Mouse (Mus musculus) heart, embryonic 11.5 days (tissue): ENCODE measurements around the gene Aqp7. TPM values are rescaled to one million over a fixed set of nuclear protein-coding genes. Genes with fewer than 3 reads are reported as not detected.

Experiments
- ATAC-seq: fragments of 200-750 bp; cut with Nextera tagmentation; replicated peaks from 2 replicates; pipeline ENCODE4 v1.8.0; 2017; ENCODE audit warnings: moderate library complexity; ENCODE audit not compliant: insufficient number of reproducible peaks, low FRiP score, low TSS enrichment
- H3K27ac ChIP-seq: fragments of 300-500 bp; sonication (generic); 2 replicates; pipeline ENCODE4 v1.5.1; 2014; ENCODE audit warnings: mild to moderate bottlenecking, low read depth, low read length
- H3K27me3 ChIP-seq: fragments of 300-500 bp; sonication (generic); 2 replicates; pipeline ENCODE4 v1.6.1; 2014; ENCODE audit warnings: mild to moderate bottlenecking, low read length, mixed read lengths; ENCODE audit not compliant: control insufficient read depth, insufficient read depth
- H3K36me3 ChIP-seq: fragments of 300-500 bp; sonication (generic); 2 replicates; pipeline ENCODE4 v1.6.1; 2014; ENCODE audit warnings: mild to moderate bottlenecking, low read length, moderate library complexity, mixed read lengths; ENCODE audit not compliant: control insufficient read depth, insufficient read depth
- H3K4me1 ChIP-seq: fragments of 300-500 bp; sonication (generic); 2 replicates; pipeline ENCODE4 v1.6.1; 2014; ENCODE audit warnings: low read length; ENCODE audit not compliant: control insufficient read depth, insufficient read depth
- H3K4me2 ChIP-seq: fragments of 300-500 bp; sonication (generic); 2 replicates; pipeline ENCODE4 v1.6.1; 2014; ENCODE audit warnings: mild to moderate bottlenecking, moderate library complexity
- H3K4me3 ChIP-seq: fragments of 300-500 bp; sonication (generic); 2 replicates; pipeline ENCODE4 v1.5.1; 2014; ENCODE audit warnings: low read depth, low read length
- H3K9ac ChIP-seq: fragments of 300-500 bp; sonication (generic); 2 replicates; pipeline ENCODE4 v1.6.1; 2014; ENCODE audit warnings: mild to moderate bottlenecking, low read depth, low read length, moderate library complexity
- H3K9me3 ChIP-seq: fragments of 300-500 bp; sonication (generic); replicated peaks from 2 replicates; pipeline ENCODE4 v1.6.1; 2016; ENCODE audit warnings: low read length; ENCODE audit not compliant: control insufficient read depth
- WGBS: fragments of 180-500 bp; shearing (Covaris S2); extraction: QIAGEN DNeasy Blood & Tissue Kit; methylation state at CpG from one replicate; pipeline ENCODE4 v1.1.7; 2014; ENCODE audit not compliant: insufficient replicate concordance; 5-methylcytosine and 5-hydroxymethylcytosine counted together
- microRNA-seq: library from miRNA; unstranded; fragments of <30 nt; microRNA quantifications from one replicate; pipeline ENCODE4, GENCODE M21; 2016; ENCODE audit warnings: borderline number of aligned reads
- polyA plus RNA-seq: library from polyadenylated mRNA; unstranded; fragments of >200 nt; fragmentation: Nextera tagmentation; extraction: Ambion mirVana; gene quantifications from 2 replicates; pipeline ENCODE4 v1.2.1, GENCODE M21; 2014

Gene Aqp7
- polyA plus RNA-seq, 1 experiment from 2014 or later = 0.14 TPM

DNA sequence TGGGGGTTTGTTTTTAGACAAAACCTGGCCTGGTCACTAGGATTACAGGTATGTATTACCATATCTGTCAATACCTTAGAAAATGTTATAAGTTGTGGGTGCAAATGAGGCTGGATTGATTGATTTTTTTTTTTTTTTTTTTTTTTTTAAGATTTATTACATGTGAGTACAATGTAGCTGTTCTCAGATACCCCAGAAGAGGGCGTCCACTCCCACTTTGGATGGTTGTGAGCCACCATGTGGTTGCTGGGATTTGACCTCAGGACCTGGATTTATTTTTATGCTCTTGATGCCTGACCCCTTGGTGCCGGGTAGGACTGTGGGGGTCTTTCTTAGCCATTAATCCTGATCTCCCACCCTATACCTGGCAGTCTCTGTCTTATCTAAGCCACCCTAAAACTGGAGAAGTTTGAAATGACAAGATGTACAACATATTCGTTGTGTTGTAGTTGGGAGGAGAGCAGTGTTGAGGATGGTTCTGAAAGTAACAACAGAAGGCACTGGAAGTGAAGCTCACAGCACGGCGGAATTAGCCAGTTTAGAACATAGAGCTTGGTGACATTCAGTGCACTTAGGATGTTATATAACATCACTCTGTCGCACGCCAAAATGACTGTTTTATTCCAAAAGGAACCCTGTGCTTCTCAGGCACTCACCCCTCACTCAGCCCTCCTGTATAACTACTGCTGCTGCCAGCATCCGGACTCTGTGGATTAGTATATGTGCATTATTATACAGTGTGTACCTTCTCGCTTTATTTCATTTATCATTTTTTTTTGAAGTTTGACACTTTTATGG, 46.9 kb downstream of the Aqp7 start:
- 88% methylated on average over 9 of the region's 9 CpGs for WGBS
- Histone ChIP-seq H3K9ac (no peak overlapping the region), H3K9me3 (no peaks in the 10 kb centered on the region), H3K4me1 (no peaks in the 10 kb centered on the region), H3K4me2 (no peak overlapping the region), H3K27ac (no peak overlapping the region), H3K36me3 (peaks cover 57% of the 10 kb centered on the region), H3K27me3 (no peaks in the 10 kb centered on the region), H3K4me3 (no peak overlapping the region)
- no peak for ATAC-seq

DNA sequence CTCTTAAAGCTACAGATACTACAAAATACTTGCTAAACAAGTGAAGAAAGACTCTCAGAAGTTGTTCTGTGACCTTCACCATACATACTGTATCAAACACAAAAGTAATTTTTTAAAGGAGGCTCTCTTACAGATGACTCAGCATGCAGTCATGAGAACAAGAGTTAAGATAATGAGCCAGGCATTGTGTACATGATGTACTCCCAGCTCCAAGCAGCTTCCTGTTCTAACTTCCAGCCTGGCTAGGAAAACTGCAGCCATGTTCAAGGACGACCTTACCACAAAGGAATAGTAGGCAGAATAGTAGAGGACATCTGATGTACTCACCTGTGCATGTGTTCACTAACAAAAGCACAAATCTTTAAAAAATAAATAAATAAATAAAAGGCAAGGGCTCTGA, 47.7 kb downstream of the Aqp7 start:
- Histone ChIP-seq H3K9me3 (no peaks in the 10 kb centered on the region), H3K4me2 (no peak overlapping the region), H3K27me3 (no peaks in the 10 kb centered on the region), H3K4me1 (no peaks in the 10 kb centered on the region), H3K27ac (no peak overlapping the region), H3K36me3 (peaks cover 62% of the 10 kb centered on the region), H3K9ac (no peak overlapping the region), H3K4me3 (no peak overlapping the region)
- ATAC-seq = no peak
- 74% methylated on average over 1 of the region's 1 CpGs for WGBS

DNA sequence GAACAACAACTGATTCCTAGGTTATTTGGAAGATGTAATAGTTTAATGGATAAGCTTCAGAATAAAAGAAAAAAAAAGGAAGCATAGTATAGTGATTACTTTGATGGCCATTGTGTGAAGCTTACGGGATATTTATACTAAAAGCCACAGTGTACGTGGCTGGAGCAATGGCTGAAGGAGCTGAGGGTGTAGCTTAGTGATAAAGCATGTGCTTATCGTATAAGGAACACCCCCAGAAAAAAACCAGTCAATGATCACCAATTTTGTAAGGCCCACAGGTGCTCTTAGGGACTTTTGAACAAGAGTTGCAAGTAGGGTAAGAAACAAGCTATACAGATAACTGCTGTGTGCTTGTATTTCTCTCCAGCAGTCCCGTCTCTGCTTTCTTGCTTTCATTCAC, 50.0 kb downstream of the Aqp7 start:
- Histone ChIP-seq H3K4me3 (no peak overlapping the region), H3K27me3 (no peaks in the 10 kb centered on the region), H3K9me3 (no peaks in the 10 kb centered on the region), H3K4me2 (no peak overlapping the region), H3K27ac (no peak overlapping the region), H3K36me3 (peaks cover 57% of the 10 kb centered on the region), H3K9ac (no peak overlapping the region), H3K4me1 (no peaks in the 10 kb centered on the region)
- 88% methylated on average over 4 of the region's 4 CpGs for WGBS
- ATAC-seq = no peak

DNA sequence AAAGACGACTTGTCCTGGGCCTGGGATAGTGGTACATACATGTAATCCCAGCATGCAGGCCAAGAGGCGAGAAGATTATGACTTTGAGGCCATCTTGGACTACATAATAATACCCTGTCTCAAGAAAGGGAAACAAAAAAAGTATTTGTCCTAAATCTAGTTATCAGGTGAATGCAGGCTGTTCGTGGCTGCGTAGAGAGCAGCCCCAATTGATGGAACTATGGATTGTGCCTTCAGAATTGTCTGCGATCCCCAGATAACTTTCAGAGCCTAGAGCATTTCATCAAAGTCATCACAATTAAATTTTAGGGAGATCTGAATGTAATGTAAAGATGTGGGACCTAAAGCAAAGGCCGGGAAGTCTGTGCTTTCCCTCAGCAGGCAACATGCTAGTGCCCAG, 51.6 kb downstream of the Aqp7 start:
- Histone ChIP-seq H3K4me1 (no peaks in the 10 kb centered on the region), H3K27ac (no peak overlapping the region), H3K27me3 (no peaks in the 10 kb centered on the region), H3K4me2 (no peak overlapping the region), H3K9ac (no peak overlapping the region), H3K36me3 (peaks cover 56% of the 10 kb centered on the region), H3K9me3 (no peaks in the 10 kb centered on the region), H3K4me3 (no peak overlapping the region)
- ATAC-seq = no peak
- WGBS = 93% methylated on average over 6 of the region's 6 CpGs

DNA sequence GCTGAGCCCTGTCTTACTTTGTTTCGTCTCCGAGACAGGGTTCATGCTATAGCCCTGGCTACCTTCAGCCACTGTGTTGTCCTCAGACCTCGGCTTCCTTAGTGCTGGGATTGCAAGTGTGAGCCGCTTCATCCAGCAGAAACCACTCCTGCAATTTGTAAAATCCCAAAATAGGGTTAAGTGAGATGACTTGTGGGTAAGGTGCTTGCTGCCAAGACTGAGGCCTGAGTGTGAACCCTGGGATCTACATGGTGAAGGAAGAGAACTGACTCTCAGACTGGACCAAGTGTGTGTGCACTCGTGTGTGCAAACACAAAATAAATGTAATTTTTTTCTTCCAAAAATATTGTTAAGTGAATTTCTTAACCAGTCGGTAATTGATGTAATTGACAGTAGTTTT, 58.3 kb downstream of the Aqp7 start:
- Histone ChIP-seq H3K27ac (no peak overlapping the region), H3K9ac (no peak overlapping the region), H3K4me3 (no peak overlapping the region), H3K27me3 (no peaks in the 10 kb centered on the region), H3K9me3 (no peaks in the 10 kb centered on the region), H3K4me1 (no peaks in the 10 kb centered on the region), H3K4me2 (no peak overlapping the region), H3K36me3 (peaks cover 51% of the 10 kb centered on the region)
- no peak for ATAC-seq
- 87% methylated on average over 6 of the region's 6 CpGs for WGBS

DNA sequence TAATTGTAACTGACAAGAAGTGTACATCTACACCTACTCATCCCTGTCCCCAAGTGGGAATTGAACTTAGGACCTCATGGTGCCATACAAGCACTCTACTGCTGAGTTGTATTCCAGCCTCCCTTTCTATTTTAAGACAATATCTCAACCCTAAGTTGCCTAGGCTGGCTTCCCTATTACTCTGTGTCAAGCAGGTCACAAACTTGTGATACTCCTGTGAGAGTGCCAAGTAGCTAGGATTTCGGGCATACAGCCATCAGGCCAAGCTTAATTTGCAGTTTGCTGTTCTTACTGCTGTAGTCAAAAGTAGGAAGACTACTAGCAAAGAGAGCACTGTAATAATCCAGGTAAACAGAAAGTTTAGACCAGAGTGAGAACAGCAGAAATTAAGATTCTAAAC, 64.3 kb downstream of the Aqp7 start:
- H3K27me3 ChIP-seq = no peaks in the 10 kb centered on the region
- no peak overlapping the region for H3K4me3 ChIP-seq
- H3K4me2 ChIP-seq = no peak overlapping the region
- no peaks in the 10 kb centered on the region for H3K9me3 ChIP-seq
- no peaks in the 10 kb centered on the region for H3K4me1 ChIP-seq
- H3K36me3 ChIP-seq = peaks cover 26% of the 10 kb centered on the region
- H3K9ac ChIP-seq = no peak overlapping the region
- no peak overlapping the region for H3K27ac ChIP-seq
- 86% methylated on average over 1 of the region's 1 CpGs for WGBS
- ATAC-seq = no peak

Small RNA genes within 50 kb of the gene (microRNA-seq; reads per million reads assigned to microRNA genes)
- gene Mir3094 = 1.7 reads per million, percentile 21 among the genes with 10 or more reads in this experiment

Other genes starting within 250 kb of the Aqp7 start
- 43.9 and 50.2 TPM in 2 replicates for gene B4galt1, start 194.1 kb downstream of the Aqp7 start, polyA plus RNA-seq
- 5.9 and 7.9 TPM in 2 replicates for gene Spink4, start 128.1 kb downstream of the Aqp7 start, polyA plus RNA-seq
- 199 and 217 TPM in 2 replicates for gene Bag1, start 99.8 kb downstream of the Aqp7 start, polyA plus RNA-seq
- 78.2 and 90.4 TPM in 2 replicates for gene Chmp5, start 99.7 kb downstream of the Aqp7 start, polyA plus RNA-seq
- gene Nfx1, start 77.2 kb downstream of the Aqp7 start, polyA plus RNA-seq = 67.7 and 68.3 TPM in 2 replicates
- gene Aqp3, start 50.0 kb upstream of the Aqp7 start, polyA plus RNA-seq = 3.7 and 7.3 TPM in 2 replicates
- gene Nol6, start 76.3 kb upstream of the Aqp7 start, polyA plus RNA-seq = 13.5 and 17.1 TPM in 2 replicates
- gene Ube2r2, start 87.6 kb upstream of the Aqp7 start, polyA plus RNA-seq = 75.0 and 75.7 TPM in 2 replicates
- 51.4 and 63.2 TPM in 2 replicates for gene Ubap2, start 227.0 kb upstream of the Aqp7 start, polyA plus RNA-seq